Mouse (Mus musculus): ENCODE data around the gene Vps26b. TPM values are rescaled to one million over a fixed set of nuclear protein-coding genes. Genes with fewer than 3 reads are reported as not detected.

Vps26b gene
- polyA plus RNA-seq, 1 experiment from 2014 or later = 34.0 TPM

DNA sequence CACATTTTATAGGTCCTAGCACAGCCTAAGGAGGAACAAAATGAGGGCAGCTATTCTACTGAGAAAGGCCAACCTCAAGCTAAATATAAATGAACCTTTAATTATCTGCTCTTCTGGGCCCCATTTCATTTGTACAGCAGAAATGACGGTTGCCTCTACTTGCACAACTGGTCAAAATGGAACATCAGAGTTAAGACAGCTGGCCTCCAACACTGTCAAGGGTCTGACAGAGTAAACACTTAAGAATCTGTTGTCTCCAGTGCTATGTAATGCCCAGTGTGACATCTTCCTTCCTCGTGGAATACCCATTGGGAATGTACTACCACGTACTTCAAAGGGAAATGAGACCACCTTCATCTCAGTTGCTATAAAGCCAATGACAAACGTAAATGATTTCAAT lies 18.3 kb downstream of the Vps26b start:
- Histone ChIP-seq H3K9me3 (replicated peaks) (no peaks in the 10 kb centered on the region), H3K9ac (no peak overlapping the region), H3K27ac (no peak overlapping the region), H3K27me3 (no peaks in the 10 kb centered on the region), H3K4me3 (replicated peaks) (no peak overlapping the region), H3K4me1 (no peaks in the 10 kb centered on the region), H3K4me2 (no peak overlapping the region), H3K36me3 (peaks cover 100% of the 10 kb centered on the region)
- 91% methylated on average over 4 of the region's 4 CpGs for WGBS
- ATAC-seq (replicated peaks; ENCODE audit: low FRiP score) = no peak

DNA sequence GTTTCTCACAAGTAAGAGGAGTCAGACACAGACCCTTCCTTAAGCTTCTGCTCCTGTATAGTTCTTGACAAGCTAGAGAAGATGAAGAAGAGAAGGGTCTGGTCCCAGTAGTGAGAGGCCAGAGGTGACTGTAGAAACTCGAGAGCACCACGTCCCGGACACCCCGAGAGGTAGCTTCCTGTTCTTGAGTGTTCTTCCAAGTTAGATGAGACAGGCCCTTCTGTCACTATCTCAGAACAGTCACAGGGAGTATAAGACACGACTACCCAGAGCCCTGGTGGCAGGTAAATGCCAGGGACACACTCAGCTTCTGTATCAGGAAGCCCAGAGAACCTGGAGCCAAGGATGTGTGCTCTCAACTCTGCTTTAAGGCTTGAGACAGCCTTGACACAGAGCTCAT lies 20.6 kb downstream of the Vps26b start:
- no peak overlapping the region for H3K9ac ChIP-seq
- ATAC-seq (replicated peaks; ENCODE audit: low FRiP score) = no peak
- H3K36me3 ChIP-seq = peaks cover 100% of the 10 kb centered on the region
- 79% methylated on average over 5 of the region's 5 CpGs for WGBS
- H3K4me1 ChIP-seq = no peaks in the 10 kb centered on the region
- H3K9me3 ChIP-seq (replicated peaks) = no peaks in the 10 kb centered on the region
- H3K27me3 ChIP-seq = no peaks in the 10 kb centered on the region
- no peak overlapping the region for H3K4me2 ChIP-seq
- no peak overlapping the region for H3K4me3 ChIP-seq (replicated peaks)
- H3K27ac ChIP-seq = no peak overlapping the region

DNA sequence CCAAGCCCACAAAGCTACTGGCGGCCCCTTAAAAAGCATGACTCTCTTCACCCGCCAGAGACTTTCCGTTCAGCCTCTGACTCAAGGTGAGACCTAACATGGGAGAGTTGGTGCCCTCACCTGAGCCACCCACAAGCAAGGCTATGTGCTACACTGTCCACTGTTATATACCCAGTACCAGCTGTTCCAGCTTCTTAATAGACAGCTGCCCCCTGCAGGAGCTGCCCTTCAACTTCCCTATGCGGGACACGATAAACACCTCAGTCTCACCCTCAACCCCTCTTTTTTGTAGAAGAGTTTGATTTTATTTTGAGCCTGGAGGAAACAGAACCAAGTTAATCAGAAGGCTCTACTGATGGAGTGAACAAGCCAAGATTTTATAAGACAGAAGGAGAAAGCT lies 23.0 kb downstream of the Vps26b start:
- ATAC-seq (replicated peaks; ENCODE audit: low FRiP score) = no peak
- Histone ChIP-seq H3K27ac (no peak overlapping the region), H3K9me3 (replicated peaks) (no peaks in the 10 kb centered on the region), H3K4me3 (replicated peaks) (no peak overlapping the region), H3K4me2 (no peak overlapping the region), H3K36me3 (peaks cover 92% of the 10 kb centered on the region), H3K27me3 (no peaks in the 10 kb centered on the region), H3K9ac (no peak overlapping the region), H3K4me1 (no peaks in the 10 kb centered on the region)
- WGBS = 96% methylated on average over 5 of the region's 5 CpGs

DNA sequence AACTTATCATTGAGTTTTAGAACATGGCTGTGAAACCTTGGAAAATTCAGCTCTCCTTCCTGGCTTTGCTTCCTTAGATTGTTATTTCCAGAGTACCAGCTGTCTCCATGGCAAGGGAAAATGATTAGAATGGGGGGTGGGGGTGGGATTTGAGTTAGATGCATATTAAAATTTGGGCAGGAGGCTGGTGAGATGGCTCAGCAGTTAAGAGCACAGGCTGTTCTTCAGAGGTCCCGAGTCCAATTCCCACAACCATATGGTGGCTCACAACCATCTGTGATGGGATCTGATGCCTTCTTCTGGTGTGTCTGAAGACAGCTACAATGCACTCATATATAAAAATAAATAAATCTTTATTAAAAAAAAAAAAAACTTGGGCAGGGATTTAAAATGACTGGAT lies 23.9 kb downstream of the Vps26b start:
- WGBS = 84% methylated on average over 1 of the region's 1 CpGs
- no peak overlapping the region for H3K4me2 ChIP-seq

DNA sequence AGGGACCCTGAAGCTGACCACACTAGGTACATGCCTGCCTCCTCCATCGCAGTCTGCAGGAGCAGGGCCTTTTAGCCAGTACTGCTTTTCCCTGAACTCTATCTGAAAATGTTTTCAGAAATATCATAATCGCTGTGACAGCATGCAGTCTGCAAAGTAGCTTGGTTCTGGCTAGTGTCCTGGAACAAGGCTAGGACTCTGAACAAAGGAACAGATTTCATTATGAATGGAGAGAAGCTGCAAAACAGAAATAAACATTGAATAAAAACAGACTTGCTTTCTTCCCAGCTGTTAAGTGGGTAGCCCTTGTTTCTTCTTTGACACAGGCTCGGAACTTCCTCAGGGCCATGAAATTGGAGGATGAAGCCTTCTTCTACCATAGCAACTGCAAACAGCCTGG lies 24.6 kb downstream of the Vps26b start:
- no peak for ATAC-seq (replicated peaks; ENCODE audit: low FRiP score)
- Histone ChIP-seq H3K27me3 (no peaks in the 10 kb centered on the region), H3K4me2 (no peak overlapping the region), H3K4me1 (peaks cover 14% of the 10 kb centered on the region), H3K9ac (no peak overlapping the region), H3K36me3 (peaks cover 79% of the 10 kb centered on the region), H3K9me3 (replicated peaks) (no peaks in the 10 kb centered on the region), H3K4me3 (replicated peaks) (no peak overlapping the region), H3K27ac (no peak overlapping the region)
- 87% methylated on average over 3 of the region's 3 CpGs for WGBS

More for the DNA sequence above, 23.9 kb downstream of the Vps26b start:
- no peak overlapping the region for H3K27ac ChIP-seq
- H3K9ac ChIP-seq = no peak overlapping the region
- no peak overlapping the region for H3K4me3 ChIP-seq (replicated peaks)
- peaks cover 7% of the 10 kb centered on the region for H3K4me1 ChIP-seq
- H3K27me3 ChIP-seq = no peaks in the 10 kb centered on the region
- no peaks in the 10 kb centered on the region for H3K9me3 ChIP-seq (replicated peaks)
- peaks cover 86% of the 10 kb centered on the region for H3K36me3 ChIP-seq
- ATAC-seq (replicated peaks; ENCODE audit: low FRiP score) = no peak

DNA sequence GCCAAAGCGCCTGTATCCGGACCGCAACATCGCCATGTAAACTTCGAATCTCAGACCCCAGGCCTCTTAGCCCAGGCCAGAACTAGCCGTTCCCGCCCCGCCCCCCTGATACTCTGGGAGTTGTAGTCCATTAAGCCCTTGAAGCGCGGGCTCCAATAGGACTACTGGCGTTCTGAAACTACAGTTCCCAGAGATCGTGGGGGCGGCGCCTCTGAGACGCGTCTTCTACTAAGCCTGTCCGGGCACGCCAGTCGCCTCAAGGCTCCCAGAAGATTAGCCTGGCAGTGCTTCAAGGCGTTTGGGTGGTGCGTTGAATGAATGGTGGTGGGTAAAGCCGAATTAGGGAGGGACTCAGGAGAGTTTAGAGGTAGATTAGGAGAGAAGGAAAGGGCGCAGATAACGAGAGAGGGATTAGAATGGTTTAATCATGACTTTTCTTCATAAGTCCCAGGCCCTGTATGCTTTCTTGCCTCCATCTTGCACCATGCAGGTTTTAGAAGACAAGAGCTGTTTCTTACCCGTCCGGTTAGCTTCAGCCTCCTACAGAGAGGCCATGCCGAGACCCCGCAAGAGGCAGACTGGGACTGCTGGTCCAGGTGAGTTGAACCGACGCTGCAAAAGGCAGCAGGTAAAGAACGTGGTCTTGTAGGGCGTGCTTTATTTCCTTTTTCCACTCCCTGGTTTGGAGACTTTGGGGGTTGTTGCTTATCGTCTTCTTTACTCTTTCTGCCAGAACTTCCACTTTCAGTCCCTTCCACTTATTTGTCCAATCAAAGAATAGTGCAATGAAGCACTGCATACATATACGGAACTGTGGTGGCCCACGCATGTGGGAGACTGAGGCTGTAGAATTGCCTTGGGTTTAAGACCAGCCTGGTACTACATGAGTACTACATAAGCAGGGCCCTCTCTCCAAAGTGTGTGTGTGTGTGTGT lies 30.1 kb downstream of the Vps26b start, which contains the start of the genes Acad8 and Thyn1:
Gene Acad8, minus strand, starts transcription at position 106 of the 935 bp plus-strand sequence.
Gene Thyn1, plus strand, starts transcription at position 250 of the 935 bp plus-strand sequence.
- Histone ChIP-seq H3K4me1 (peaks cover 29% of the 10 kb centered on the region), H3K27ac (peak within 1 kb of the TSS; percentile 80), H3K4me2 (peak within 1 kb of the TSS; percentile 76), H3K4me3 (replicated peaks) (peak within 1 kb of the TSS; percentile 83), H3K9me3 (replicated peaks) (no peaks in the 10 kb centered on the region), H3K36me3 (peaks cover 24% of the 10 kb centered on the region), H3K9ac (peak within 1 kb of the TSS; percentile 82), H3K27me3 (no peaks in the 10 kb centered on the region)
- peak; percentile 100 for ATAC-seq (replicated peaks; ENCODE audit: low FRiP score)
- WGBS = under 1% methylated on average over 35 of the region's 35 CpGs

DNA sequence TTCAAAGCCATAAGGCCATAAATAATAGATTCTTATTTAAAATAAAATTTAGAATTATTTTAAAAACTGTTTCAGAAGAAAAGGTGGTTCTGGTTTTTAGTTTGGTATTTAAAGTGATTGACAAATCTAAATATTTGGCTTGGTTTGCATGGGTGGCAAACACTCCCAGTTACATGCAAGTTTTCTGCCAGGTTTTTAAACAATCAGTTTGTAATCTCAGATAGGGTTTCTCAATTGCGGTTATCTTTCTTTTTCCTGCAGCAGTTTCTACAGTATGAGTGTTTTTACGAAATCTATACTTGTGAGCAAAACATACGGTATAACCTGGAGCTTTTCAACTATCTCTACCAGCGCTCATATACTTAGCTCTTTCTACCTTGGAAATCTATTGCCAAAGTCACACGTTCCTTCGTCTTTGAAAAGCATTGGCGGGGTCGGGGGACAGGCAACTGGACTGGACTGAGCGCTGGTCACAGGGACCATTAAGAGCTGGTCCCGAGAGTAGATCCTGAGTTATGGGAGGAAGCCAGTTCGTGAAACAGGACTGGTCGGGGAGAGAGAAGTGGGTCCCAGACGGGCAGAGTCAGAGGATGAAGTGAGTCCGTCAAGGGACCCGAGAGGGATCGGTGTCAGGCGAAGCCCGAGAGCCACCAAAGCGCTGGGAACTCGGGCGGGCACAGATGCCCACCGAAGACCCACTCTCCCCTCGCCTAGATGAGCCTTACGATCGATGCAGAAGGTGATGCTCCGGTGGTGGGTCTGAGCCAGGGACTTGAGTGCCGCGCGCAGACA lies 31.0 kb downstream of the Vps26b start:
- no peaks in the 10 kb centered on the region for H3K27me3 ChIP-seq
- peaks cover 29% of the 10 kb centered on the region for H3K4me1 ChIP-seq
- no peaks in the 10 kb centered on the region for H3K9me3 ChIP-seq (replicated peaks)
- H3K4me2 ChIP-seq = peak overlapping the region; percentile 76
- 2% methylated on average over 29 of the region's 29 CpGs for WGBS
- peak; percentile 73 for ATAC-seq (replicated peaks; ENCODE audit: low FRiP score)
- H3K36me3 ChIP-seq = peaks cover 15% of the 10 kb centered on the region
- H3K4me3 ChIP-seq (replicated peaks) = peak overlapping the region; percentile 83
- H3K9ac ChIP-seq = peak overlapping the region; percentile 82
- peak overlapping the region; percentile 77 for H3K27ac ChIP-seq

DNA sequence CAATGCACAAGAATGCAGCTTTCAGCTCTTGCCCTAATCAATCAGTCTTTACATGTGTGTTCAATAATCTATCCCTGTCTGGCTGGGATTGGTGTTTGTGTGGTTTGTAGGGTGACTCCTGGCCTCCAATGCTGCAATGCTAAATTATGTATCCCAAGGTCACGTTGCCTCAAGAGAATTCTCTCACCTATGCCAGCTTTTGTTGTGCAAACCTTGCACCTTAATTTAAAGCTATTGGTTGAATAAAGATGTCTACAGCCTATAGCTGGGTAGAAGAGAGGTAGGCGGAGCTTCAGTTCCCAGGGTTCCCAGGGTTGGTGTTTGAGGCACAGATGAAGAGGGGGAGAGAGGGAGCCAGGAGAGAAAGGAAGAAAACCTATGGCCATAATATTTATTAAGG lies 32.4 kb downstream of the Vps26b start:
- Histone ChIP-seq H3K36me3 (peaks cover 6% of the 10 kb centered on the region), H3K4me3 (replicated peaks) (no peak overlapping the region), H3K9me3 (replicated peaks) (no peaks in the 10 kb centered on the region), H3K27me3 (no peaks in the 10 kb centered on the region), H3K4me1 (peaks cover 29% of the 10 kb centered on the region), H3K9ac (no peak overlapping the region), H3K4me2 (no peak overlapping the region), H3K27ac (no peak overlapping the region)
- 89% methylated on average over 2 of the region's 2 CpGs for WGBS
- ATAC-seq (replicated peaks; ENCODE audit: low FRiP score) = no peak

DNA sequence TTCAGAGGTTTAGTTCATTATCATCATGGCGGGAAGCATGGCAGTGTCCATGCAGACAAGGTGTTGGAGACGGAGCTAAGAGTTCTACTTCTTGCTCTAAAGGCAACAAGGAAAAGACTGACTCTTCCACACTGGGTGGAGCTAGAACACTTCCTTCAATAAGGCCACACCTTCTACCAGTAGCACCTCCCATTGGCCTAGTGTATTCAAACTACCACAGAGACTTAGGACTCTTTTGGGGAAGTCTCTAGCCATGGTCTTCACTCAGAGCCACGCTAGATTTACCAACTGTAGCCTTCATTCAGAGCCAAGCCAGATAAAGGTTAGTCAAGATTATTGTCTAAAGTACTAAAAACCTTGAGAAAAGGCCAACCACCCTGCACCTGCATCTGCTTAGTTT lies 32.8 kb downstream of the Vps26b start:
- peaks cover 10% of the 10 kb centered on the region for H3K36me3 ChIP-seq
- no peaks in the 10 kb centered on the region for H3K9me3 ChIP-seq (replicated peaks)

DNA sequence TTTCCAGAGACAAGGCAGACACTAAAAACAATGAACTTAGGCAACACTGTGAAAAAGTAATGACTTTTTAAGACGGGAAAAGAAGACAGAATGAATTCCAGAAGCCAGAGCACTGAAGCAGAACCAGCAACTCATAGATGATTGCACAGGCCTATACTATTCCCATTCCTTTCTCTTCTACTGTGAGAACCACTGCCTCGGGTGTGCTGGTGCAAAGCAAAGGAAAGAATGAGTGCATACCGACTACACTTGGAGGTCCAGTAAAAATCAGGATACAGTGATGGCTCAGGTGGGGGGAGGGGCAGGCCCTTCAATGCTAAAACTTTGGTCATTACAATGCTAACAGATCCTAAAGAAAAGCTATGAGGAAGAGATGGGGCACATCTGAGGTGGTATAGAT lies 36.0 kb downstream of the Vps26b start:
- Histone ChIP-seq H3K9me3 (replicated peaks) (no peaks in the 10 kb centered on the region), H3K27ac (no peak overlapping the region), H3K9ac (no peak overlapping the region), H3K27me3 (no peaks in the 10 kb centered on the region), H3K4me2 (no peak overlapping the region), H3K36me3 (peaks cover 39% of the 10 kb centered on the region), H3K4me3 (replicated peaks) (no peak overlapping the region), H3K4me1 (peaks cover 12% of the 10 kb centered on the region; the same call in 1 of the 2 replicates)
- no peak for ATAC-seq (replicated peaks; ENCODE audit: low FRiP score)
- 72% methylated on average over 3 of the region's 3 CpGs for WGBS

More for the DNA sequence above, 32.8 kb downstream of the Vps26b start:
- Histone ChIP-seq H3K4me2 (no peak overlapping the region), H3K9ac (no peak overlapping the region), H3K4me3 (replicated peaks) (no peak overlapping the region), H3K27me3 (no peaks in the 10 kb centered on the region), H3K4me1 (peaks cover 29% of the 10 kb centered on the region), H3K27ac (no peak overlapping the region)
- ATAC-seq (replicated peaks; ENCODE audit: low FRiP score) = no peak
- whole genome bisulfite sequencing = 91% methylated on average over 3 of the region's 3 CpGs

DNA sequence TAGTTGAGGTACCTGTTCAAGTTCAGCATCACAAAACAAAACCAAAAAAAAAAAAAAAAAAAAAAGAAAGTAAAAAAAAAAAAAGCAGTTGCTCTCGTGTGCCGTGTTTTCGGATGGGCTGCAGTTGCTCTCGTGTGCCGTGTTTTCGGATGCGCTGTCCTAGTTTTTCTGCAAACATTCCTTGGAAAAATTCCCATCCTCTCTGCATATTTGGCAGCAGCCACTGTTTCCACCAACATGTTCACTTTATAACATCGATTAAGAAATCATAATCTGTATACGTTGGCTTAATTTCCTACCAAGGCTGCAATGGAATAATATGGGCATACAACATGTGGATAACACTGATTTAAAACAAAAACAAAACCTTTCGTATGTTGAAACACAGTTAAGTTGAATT lies 36.7 kb downstream of the Vps26b start:
- Histone ChIP-seq H3K9me3 (replicated peaks) (no peaks in the 10 kb centered on the region), H3K36me3 (peaks cover 46% of the 10 kb centered on the region), H3K4me3 (replicated peaks) (no peak overlapping the region), H3K9ac (no peak overlapping the region), H3K4me2 (no peak overlapping the region), H3K4me1 (peaks cover 10% of the 10 kb centered on the region; the same call in 1 of the 2 replicates), H3K27me3 (no peaks in the 10 kb centered on the region), H3K27ac (no peak overlapping the region)
- 91% methylated on average over 10 of the region's 10 CpGs for WGBS
- no peak for ATAC-seq (replicated peaks; ENCODE audit: low FRiP score)

DNA sequence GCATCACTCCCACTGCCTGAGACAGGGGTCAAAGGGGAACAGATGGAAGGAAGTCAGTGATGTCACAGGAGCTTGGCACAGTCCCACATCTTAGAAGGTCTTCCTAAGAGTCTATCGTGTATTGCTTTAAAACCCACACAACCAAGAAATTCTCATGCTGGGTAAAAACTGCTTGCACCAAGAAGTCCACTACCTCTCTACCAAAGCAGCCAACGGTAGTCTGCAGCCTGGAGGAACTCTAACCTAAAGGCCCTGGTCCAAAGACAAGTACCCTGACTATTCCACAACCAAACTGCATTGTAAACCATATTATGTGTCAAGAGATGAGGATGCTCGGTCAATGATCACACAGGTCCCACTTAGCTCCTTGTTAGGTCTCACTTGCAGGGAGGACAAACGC lies 39.7 kb downstream of the Vps26b start:
- H3K4me1 ChIP-seq = no peaks in the 10 kb centered on the region
- ATAC-seq (replicated peaks; ENCODE audit: low FRiP score) = no peak
- no peaks in the 10 kb centered on the region for H3K9me3 ChIP-seq (replicated peaks)
- H3K4me2 ChIP-seq = no peak overlapping the region
- H3K9ac ChIP-seq = no peak overlapping the region
- H3K27ac ChIP-seq = no peak overlapping the region
- H3K27me3 ChIP-seq = no peaks in the 10 kb centered on the region
- 86% methylated on average over 4 of the region's 4 CpGs for WGBS
- peaks cover 66% of the 10 kb centered on the region for H3K36me3 ChIP-seq
- H3K4me3 ChIP-seq (replicated peaks) = no peak overlapping the region

All from kidney, embryonic 15.5 days (tissue).